Mouse (Mus musculus): ENCODE measurements around the gene Fam217a. TPM values are rescaled to one million over a fixed set of nuclear protein-coding genes. Genes with fewer than 3 reads are reported as not detected.
"Not testable (repeated sequence)": the region's sequence is repeated elsewhere in the genome, so short reads cannot be mapped to it uniquely, and the experiment has no call there.

Fam217a gene
- total and polyA plus RNA-seq, 2 experiments from 2014 or later, result 0.33 to 1.6 TPM

DNA sequence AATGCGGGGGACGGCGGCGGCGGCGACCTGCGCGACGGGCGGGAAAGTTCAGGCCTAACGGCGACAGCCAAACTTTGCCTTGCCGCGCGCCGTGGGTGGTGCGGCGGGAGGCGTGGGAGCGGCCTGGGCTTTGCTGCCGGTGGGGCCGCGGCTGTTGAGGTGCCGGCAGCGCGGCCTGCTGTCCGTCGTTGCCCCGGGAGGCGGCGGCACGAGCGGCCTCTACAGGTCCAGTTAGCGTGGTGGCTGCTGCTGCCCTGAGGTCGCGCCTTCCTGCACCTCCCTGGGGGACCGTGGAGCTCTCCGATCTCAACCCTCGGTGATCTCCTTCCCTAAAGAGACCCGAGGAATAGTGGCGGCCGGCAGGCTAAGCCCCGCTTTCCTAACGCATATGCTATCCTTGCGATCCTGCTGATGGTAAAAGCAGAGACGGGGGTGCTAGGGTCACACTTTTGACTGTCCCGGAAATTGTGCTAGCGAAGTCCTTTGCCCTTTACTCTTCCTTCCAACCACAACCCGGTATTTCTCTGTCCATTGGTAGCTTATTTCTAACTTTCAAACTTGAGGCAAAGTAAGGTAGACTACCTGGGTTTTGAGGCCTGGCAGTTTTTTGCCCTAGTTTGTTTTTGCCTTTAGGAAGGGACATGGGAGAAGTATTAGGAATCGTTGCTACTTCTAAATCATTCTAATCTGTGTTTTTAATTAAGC is 48.2 kb downstream of the Fam217a start:
- ATAC-seq (ENCODE audit: low FRiP score) (peak; percentile 55), DNase-seq (ENCODE audit: low spot score) (peak; percentile 61)
- H3K9ac ChIP-seq (replicated peaks; ENCODE audit: low read length, poor library complexity, severe bottlenecking), result peak overlapping the region; percentile 80
- H3K4me3 ChIP-seq (ENCODE audit: low read depth, low read length), result peak overlapping the region; percentile 63
- H3K27ac ChIP-seq (ENCODE audit: low read depth, low read length), result peak overlapping the region; percentile 91
- H3K4me1 ChIP-seq (ENCODE audit: insufficient read depth, low read length), result peaks cover 13% of the 10 kb centered on the region; the same call in 1 of the 2 replicates
- peak overlapping the region; percentile 71 for H3K4me2 ChIP-seq (ENCODE audit: low read depth, low read length, poor library complexity, severe bottlenecking)
- H3K9me3 ChIP-seq (ENCODE audit: low read length), result no peaks in the 10 kb centered on the region
- peak; percentile 56 for TF ChIP-seq CTCF (IDR thresholded peaks at IDR 0.05)
- H3K27me3 ChIP-seq (ENCODE audit: insufficient read depth, low read length), result no peaks in the 10 kb centered on the region
- no peaks in the 10 kb centered on the region for H3K36me3 ChIP-seq (ENCODE audit: insufficient read depth, low read length)
- WGBS, result under 1% methylated on average over 38 of the region's 50 CpGs

DNA sequence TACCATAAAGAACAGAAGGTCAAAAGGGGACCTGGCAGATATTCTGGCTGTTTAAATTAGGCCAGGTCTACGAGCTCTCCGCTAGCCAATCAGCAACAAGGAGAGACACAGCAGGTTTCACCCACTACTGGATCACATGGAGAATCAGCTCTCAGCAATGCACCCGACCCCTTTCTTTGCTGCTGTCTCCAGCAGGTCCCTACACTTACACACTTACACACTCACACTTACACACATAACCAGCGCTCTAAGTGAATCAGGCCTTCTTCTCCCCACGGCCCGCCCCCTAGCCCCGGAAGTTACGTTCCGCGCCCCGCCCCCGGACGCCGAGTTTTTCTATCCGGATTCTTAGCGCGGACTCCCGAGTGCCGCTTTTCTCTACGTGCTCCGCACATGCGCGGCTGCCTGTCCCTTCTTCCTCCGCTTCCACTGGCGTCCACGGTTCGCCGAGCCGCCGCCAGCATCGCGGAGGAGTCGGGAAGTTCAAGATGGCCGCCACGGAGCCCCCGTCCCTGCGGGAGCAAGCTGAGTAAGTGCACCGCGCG is 48.9 kb downstream of the Fam217a start, which contains the start of gene Prpf4b:
TSS of gene Prpf4b (plus strand) at position 137 of the 545 bp plus-strand sequence.
- Histone ChIP-seq H3K27ac (ENCODE audit: low read depth, low read length) (peak within 1 kb of the TSS; percentile 91), H3K4me3 (ENCODE audit: low read depth, low read length) (peak within 1 kb of the TSS; percentile 63), H3K9ac (replicated peaks; ENCODE audit: low read length, poor library complexity, severe bottlenecking) (peak within 1 kb of the TSS; percentile 80), H3K4me2 (ENCODE audit: low read depth, low read length, poor library complexity, severe bottlenecking) (peak within 1 kb of the TSS; percentile 71), H3K27me3 (ENCODE audit: insufficient read depth, low read length) (no peaks in the 10 kb centered on the region), H3K36me3 (ENCODE audit: insufficient read depth, low read length) (no peaks in the 10 kb centered on the region), H3K9me3 (ENCODE audit: low read length) (no peaks in the 10 kb centered on the region), H3K4me1 (ENCODE audit: insufficient read depth, low read length) (peaks cover 13% of the 10 kb centered on the region; the same call in 1 of the 2 replicates)
- ATAC-seq (ENCODE audit: low FRiP score), result peak; percentile 85
- TF ChIP-seq CTCF (IDR thresholded peaks at IDR 0.05), result no peak
- peak; percentile 96 for DNase-seq (ENCODE audit: low spot score)
- WGBS, result 2% methylated on average over 40 of the region's 40 CpGs

- H3K27ac ChIP-seq (ENCODE audit: low read depth, low read length), result peak overlapping the region; percentile 91
- ATAC-seq (ENCODE audit: low FRiP score), result 0 out of 2 replicates have a peak, but pooled peaks have one; percentile 24
- not testable (repeated sequence) for H3K27me3 ChIP-seq (ENCODE audit: insufficient read depth, low read length); H3K9me3 ChIP-seq (ENCODE audit: low read length); H3K36me3 ChIP-seq (ENCODE audit: insufficient read depth, low read length); DNase-seq (ENCODE audit: low spot score)
- 24% methylated on average over 13 of the region's 13 CpGs for WGBS
- peaks cover 13% of the 10 kb centered on the region; the same call in 1 of the 2 replicates for H3K4me1 ChIP-seq (ENCODE audit: insufficient read depth, low read length)
- peak overlapping the region; percentile 63 for H3K4me3 ChIP-seq (ENCODE audit: low read depth, low read length)
- peak overlapping the region; percentile 80; the same call in 1 of the 2 replicates for H3K9ac ChIP-seq (replicated peaks; ENCODE audit: low read length, poor library complexity, severe bottlenecking)
- H3K4me2 ChIP-seq (ENCODE audit: low read depth, low read length, poor library complexity, severe bottlenecking), result peak overlapping the region; percentile 71
These were observed 49.4 kb downstream of the Fam217a start for GRCm38 (mm10) chr13:34874736-34875135.

DNA sequence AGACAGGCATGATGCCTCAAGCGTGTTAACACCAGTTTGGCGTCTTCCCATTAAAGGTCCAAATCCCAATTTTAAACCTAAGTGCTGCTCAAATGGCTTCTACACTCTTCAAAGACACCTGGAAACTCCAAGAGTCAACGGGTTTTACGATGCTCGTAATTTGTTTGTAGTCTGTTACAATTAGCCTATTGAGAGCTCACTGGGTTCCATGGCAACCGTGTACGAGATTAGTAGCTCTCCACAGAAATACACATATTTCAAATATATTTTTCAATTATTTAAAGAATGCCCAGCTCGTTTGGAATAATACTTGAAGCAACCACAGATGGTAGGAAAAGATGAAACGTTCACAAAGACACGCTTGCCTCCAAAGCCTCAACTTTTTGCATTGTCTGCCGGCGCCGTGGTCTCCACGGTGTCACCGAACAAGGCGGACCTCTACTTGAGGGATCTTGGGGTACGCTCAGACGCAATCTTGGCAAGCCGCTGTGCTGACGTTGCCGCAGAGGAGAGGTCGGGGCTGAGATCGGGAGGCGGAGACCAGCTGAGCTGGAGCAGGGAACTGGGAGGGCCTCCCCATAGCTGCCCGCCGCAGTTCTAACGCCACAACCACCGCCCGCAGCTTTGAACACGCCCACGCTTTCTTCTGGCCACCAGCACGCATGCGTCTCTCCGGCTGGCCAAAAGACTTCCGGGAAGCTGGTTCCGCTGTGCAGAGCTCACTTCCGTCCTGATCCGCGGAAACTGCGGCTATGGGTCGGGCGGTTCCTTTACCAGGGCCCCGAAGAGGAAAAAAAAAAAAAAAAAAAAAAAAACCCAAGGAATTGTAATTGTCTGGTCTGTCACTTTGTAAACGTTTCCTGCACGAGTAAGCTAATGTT is 50.1 kb downstream of the Fam217a start:
- H3K4me3 ChIP-seq (ENCODE audit: low read depth, low read length), result peak overlapping the region; percentile 63
- H3K9ac ChIP-seq (replicated peaks; ENCODE audit: low read length, poor library complexity, severe bottlenecking), result peak overlapping the region; percentile 57
- H3K27ac ChIP-seq (ENCODE audit: low read depth, low read length), result peak overlapping the region; percentile 91
- H3K27me3 ChIP-seq (ENCODE audit: insufficient read depth, low read length), result no peaks in the 10 kb centered on the region
- no peaks in the 10 kb centered on the region for H3K36me3 ChIP-seq (ENCODE audit: insufficient read depth, low read length)
- TF ChIP-seq CTCF (IDR thresholded peaks at IDR 0.05), result no peak
- peak; percentile 98 for DNase-seq (ENCODE audit: low spot score)
- no peaks in the 10 kb centered on the region for H3K9me3 ChIP-seq (ENCODE audit: low read length)
- peaks cover 13% of the 10 kb centered on the region; the same call in 1 of the 2 replicates for H3K4me1 ChIP-seq (ENCODE audit: insufficient read depth, low read length)
- WGBS, result 2% methylated on average over 45 of the region's 45 CpGs
- ATAC-seq (ENCODE audit: low FRiP score), result peak; percentile 92
- peak overlapping the region; percentile 71 for H3K4me2 ChIP-seq (ENCODE audit: low read depth, low read length, poor library complexity, severe bottlenecking)

GRCm38 (mm10) chr13:34864420-34865169 is 59.5 kb downstream of the Fam217a start:
- Histone ChIP-seq H3K36me3 (ENCODE audit: insufficient read depth, low read length) (no peaks in the 10 kb centered on the region), H3K4me3 (ENCODE audit: low read depth, low read length) (no peak overlapping the region), H3K4me2 (ENCODE audit: low read depth, low read length, poor library complexity, severe bottlenecking) (no peak overlapping the region), H3K4me1 (ENCODE audit: insufficient read depth, low read length) (no peaks in the 10 kb centered on the region), H3K27me3 (ENCODE audit: insufficient read depth, low read length) (no peaks in the 10 kb centered on the region), H3K9ac (replicated peaks; ENCODE audit: low read length, poor library complexity, severe bottlenecking) (no peak overlapping the region), H3K9me3 (ENCODE audit: low read length) (no peaks in the 10 kb centered on the region), H3K27ac (ENCODE audit: low read depth, low read length) (no peak overlapping the region)
- WGBS, result 38% methylated on average over 7 of the region's 7 CpGs
- DNase-seq (ENCODE audit: low spot score), result peak; percentile 93
- ATAC-seq (ENCODE audit: low FRiP score), result peak; percentile 60
- peak; percentile 96 for TF ChIP-seq CTCF (IDR thresholded peaks at IDR 0.05)

DNA sequence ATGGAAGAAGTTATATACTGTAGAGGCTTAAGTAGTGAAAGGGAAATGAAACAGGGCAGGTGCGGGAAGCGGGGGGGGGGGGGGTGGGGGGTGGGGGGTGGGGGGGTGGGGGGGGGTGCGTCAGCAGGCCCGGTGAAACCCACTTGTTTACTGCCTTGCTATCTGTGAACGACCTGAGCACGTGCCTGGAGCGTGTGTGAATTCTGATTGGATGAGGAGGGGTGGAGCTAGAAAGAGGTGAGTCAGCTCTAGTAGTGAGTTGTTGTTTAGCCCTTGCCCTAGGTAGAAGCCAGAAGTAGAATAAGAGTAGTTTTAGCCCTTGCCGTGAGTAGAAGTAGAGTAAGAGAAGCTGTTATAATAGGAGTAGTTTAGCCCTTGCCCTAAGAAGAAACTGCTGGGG is 62.9 kb downstream of the Fam217a start:
- not testable (repeated sequence) for H3K4me2 ChIP-seq (ENCODE audit: low read depth, low read length, poor library complexity, severe bottlenecking); H3K27me3 ChIP-seq (ENCODE audit: insufficient read depth, low read length); DNase-seq (ENCODE audit: low spot score); H3K4me3 ChIP-seq (ENCODE audit: low read depth, low read length); H3K9me3 ChIP-seq (ENCODE audit: low read length); H3K36me3 ChIP-seq (ENCODE audit: insufficient read depth, low read length); H3K27ac ChIP-seq (ENCODE audit: low read depth, low read length); H3K4me1 ChIP-seq (ENCODE audit: insufficient read depth, low read length); ATAC-seq (ENCODE audit: low FRiP score); H3K9ac ChIP-seq (replicated peaks; ENCODE audit: low read length, poor library complexity, severe bottlenecking)
- 65% methylated on average over 5 of the region's 8 CpGs for WGBS
